Mouse (Mus musculus): ENCODE results near the gene 4930535I16Rik.

GRCm38 (mm10) chr4:123960955-123961354 is 43.1 kb upstream of the 4930535I16Rik start:
- TF ChIP-seq TAL1 (IDR thresholded peaks at IDR 0.05; ENCODE audit: low read length) (no peak), GATA1 (IDR thresholded peaks at IDR 0.05; ENCODE audit: low read length) (no peak)
